8 mouse cellular contexts compared by ENCODE assay signal in genomic region chr9:44986242-44986781, GRCm38 (mm10). TPM values are rescaled to one million over a fixed set of nuclear protein-coding genes. Genes with fewer than 3 reads are reported as not detected.
DNase-seq lines count a peak whose midpoint lies in the region; ATAC-seq and TF ChIP-seq lines count a peak whose summit lies in the region.

No protein-coding gene starts in this region.

- no peak for ATAC-seq in hindbrain, embryonic 14.5 days (ENCODE audit: low FRiP score)

- peak; percentile 53 to 79; a peak in 2 of 4 replicates for TF ChIP-seq EP300 in MEL (IDR thresholded peaks at IDR 0.05; ENCODE audit: low read depth in 1 of 2, low read length in 2 of 2)

- peak overlapping the region; percentile 76 for H3K9ac ChIP-seq in MEL (ENCODE audit: control insufficient read depth, low read depth, low read length, poor library complexity, severe bottlenecking)
- H3K9ac ChIP-seq in hindbrain, embryonic 14.5 days, result no peak overlapping the region

- no peaks in the 10 kb centered on the region for H3K9me3 ChIP-seq in MEL (replicated peaks; ENCODE audit: insufficient read depth, low read length)
- H3K9me3 ChIP-seq in hindbrain, embryonic 14.5 days (ENCODE audit: control insufficient read depth, low read length), result no peaks in the 10 kb centered on the region

- DNase-seq in 416B (ENCODE audit: low read depth) (peak; percentile 99), MEL (ENCODE audit: low read depth, low spot score) (peak; percentile 95)
- peak; percentile 18 to 19 for DNase-seq in heart, postnatal 10 days
- DNase-seq in hindbrain, embryonic 14.5 days (ENCODE audit: low spot score), result no peak
- no peak for DNase-seq in ovary, postnatal 36 days (ENCODE audit: low spot score)
- DNase-seq in gastrocnemius, adult 18-20 months (ENCODE audit: low spot score), result no peak
- no peak for DNase-seq in layer of hippocampus, adult 2 months (ENCODE audit: low spot score in 2 of 2)

- WGBS in macrophage (ENCODE audit: missing documents), result under 1% methylated on average over 13 of the region's 14 CpGs
- WGBS in hindbrain, embryonic 14.5 days, result 61% methylated on average over 14 of the region's 14 CpGs

- no peak for TF ChIP-seq CTCF in MEL (IDR thresholded peaks at IDR 0.05 in 2 of 3, conservative IDR thresholded peaks at IDR 0.05 in 1 of 3; ENCODE audit: control insufficient read depth in 1 of 3, insufficient read depth in 1 of 3, low read depth in 2 of 3, low read length in 3 of 3, poor library complexity in 1 of 3, severe bottlenecking in 1 of 3)
- no peak for TF ChIP-seq CTCF in layer of hippocampus, adult 2 months (conservative IDR thresholded peaks at IDR 0.05)

- peak overlapping the region; percentile 57 to 64 for H3K4me3 ChIP-seq in MEL (ENCODE audit: control insufficient read depth in 1 of 2, insufficient read depth in 1 of 2, low read depth in 2 of 2, low read length in 2 of 2)
- H3K4me3 ChIP-seq in macrophage (ENCODE audit: inconsistent target), result peak overlapping the region; percentile 33
- no peak overlapping the region for H3K4me3 ChIP-seq in hindbrain, embryonic 14.5 days (replicated peaks; ENCODE audit: low read length)
- no peak overlapping the region for H3K4me3 ChIP-seq in layer of hippocampus, adult 2 months

- H3K79me2 ChIP-seq in MEL (ENCODE audit: control insufficient read depth, insufficient read depth, low read length, poor library complexity) (no peaks in the 10 kb centered on the region), macrophage (ENCODE audit: inconsistent target) (no peaks in the 10 kb centered on the region)

- peaks cover 13 to 33% of the 10 kb centered on the region in 2 experiments for H3K4me1 ChIP-seq in MEL (ENCODE audit: control insufficient read depth in 1 of 2, insufficient read depth in 2 of 2, low read length in 2 of 2)
- no peaks in the 10 kb centered on the region for H3K4me1 ChIP-seq in hindbrain, embryonic 14.5 days (replicated peaks; ENCODE audit: control insufficient read depth, insufficient read depth, low read length)

- H3K27ac ChIP-seq in MEL (ENCODE audit: control insufficient read depth, low read depth, low read length) (peak overlapping the region; percentile 97), macrophage (peak overlapping the region; percentile 69)
- H3K27ac ChIP-seq in hindbrain, embryonic 14.5 days, result no peak overlapping the region
- no peak overlapping the region for H3K27ac ChIP-seq in layer of hippocampus, adult 2 months

- H3K27me3 ChIP-seq in MEL (ENCODE audit: control insufficient read depth in 1 of 2, insufficient read depth in 2 of 2, low read length in 2 of 2), result no peaks in the 10 kb centered on the region
- H3K27me3 ChIP-seq in hindbrain, embryonic 14.5 days (ENCODE audit: control insufficient read depth, insufficient read depth, low read length), result no peaks in the 10 kb centered on the region

- H3K4me2 ChIP-seq in hindbrain, embryonic 14.5 days (replicated peaks), result no peak overlapping the region

- TF ChIP-seq RAD21 in MEL (IDR thresholded peaks at IDR 0.05; ENCODE audit: low read depth, low read length), result no peak

- TF ChIP-seq POLR2A in MEL (IDR thresholded peaks at IDR 0.05; ENCODE audit: control insufficient read depth in 1 of 2, insufficient read depth in 1 of 2, low read depth in 1 of 2, low read length in 2 of 2, poor library complexity in 1 of 2), result peak; percentile 43 to 65; a peak in 2 of 4 replicates

- H3K36me3 ChIP-seq in MEL (ENCODE audit: control insufficient read depth in 1 of 2, insufficient read depth in 2 of 2, low read length in 2 of 2), result peaks cover 0 to 27% of the 10 kb centered on the region in 2 experiments; a peak in 2 of 4 replicates
- no peaks in the 10 kb centered on the region for H3K36me3 ChIP-seq in macrophage (ENCODE audit: inconsistent target)
- H3K36me3 ChIP-seq in hindbrain, embryonic 14.5 days (replicated peaks; ENCODE audit: control insufficient read depth, insufficient read depth), result no peaks in the 10 kb centered on the region

- intact Hi-C loops in heart, postnatal 10 days (cut with DNase I), result no loop called here

TF ChIP-seq in MEL, 35 proteins besides CTCF, POLR2A, EP300 and RAD21 (continues in another document):
- TF ChIP-seq USF1 (IDR thresholded peaks at IDR 0.05; ENCODE audit: low read depth, low read length) (0 out of 2 replicates have a peak, but pooled peaks have one; percentile 16), POLR2AphosphoS2 (IDR thresholded peaks at IDR 0.05; ENCODE audit: low read length) (no peak), BHLHE40 (IDR thresholded peaks at IDR 0.05; ENCODE audit: borderline replicate concordance, low read depth, low read length) (0 out of 2 replicates have a peak, but pooled peaks have one; percentile 37), GABPA (IDR thresholded peaks at IDR 0.05; ENCODE audit: low read depth, low read length) (0 out of 2 replicates have a peak, but pooled peaks have one; percentile 33), HCFC1 (IDR thresholded peaks at IDR 0.05; ENCODE audit: low read depth, low read length) (peak; percentile 73), RCOR1 (IDR thresholded peaks at IDR 0.05; ENCODE audit: low read depth, low read length) (peak; percentile 73; the same call in 1 of the 2 replicates), ZMIZ1 (IDR thresholded peaks at IDR 0.05; ENCODE audit: low read depth, low read length) (0 out of 2 replicates have a peak, but pooled peaks have one; percentile 58), MAX (IDR thresholded peaks at IDR 0.05; ENCODE audit: low read length) (peak; percentile 76)

RNA-seq across cellular contexts. Expression of gene Cd3d, which starts 4.7 kb away (rescaled TPM):
- total RNA-seq in MEL (2012; rRNA removed), result 0.10 TPM in 1 of 2 replicates, not detected in the other
- polyA plus RNA-seq in MEL (2012; ENCODE audit: insufficient read depth in 1 of 2, insufficient read length in 2 of 2, low read depth in 1 of 2, low replicate concordance in 2 of 2, missing spikeins in 1 of 2) (not detected), macrophage (2018) (0.20 TPM in 1 of 3 replicates, not detected in the others)
- 1 to 10 TPM in 1 of 2 experiments, under 1 TPM in 1; 0.77 to 1.5 TPM for total RNA-seq in heart, postnatal 10 days (2021)
- not detected for total RNA-seq in macrophage (2018; cell fraction: chromatin; rRNA removed)
- under 1 TPM in 2 of 26 experiments, not detected in 24; 0.11 to 0.47 TPM for total RNA-seq in macrophage (2018; cell fraction: cytosol; rRNA removed)
- total RNA-seq in macrophage (2018; cell fraction: nucleus; rRNA removed), result under 1 TPM in 1 of 26 experiments, not detected in 25; 0.33 TPM
- not detected in 2 replicates for polyA plus RNA-seq in hindbrain, embryonic 14.5 days (2014; fragmentation: Nextera tagmentation; extraction: Ambion mirVana)
- not detected for total RNA-seq in gastrocnemius, adult 18-20 months (2021)
- total RNA-seq in layer of hippocampus, adult 2 months (2021), result not detected

RNA-seq across cellular contexts. Expression of gene Cd3g, which starts 6.1 kb away (rescaled TPM):
- total RNA-seq in MEL (2012; rRNA removed), result 0.35 and 0.42 TPM in 2 replicates
- under 1 TPM in 1 of 2 experiments, not detected in 1; 0.47 TPM for polyA plus RNA-seq in MEL (2012; ENCODE audit: insufficient read depth in 1 of 2, insufficient read length in 2 of 2, low read depth in 1 of 2, low replicate concordance in 2 of 2, missing spikeins in 1 of 2)
- total RNA-seq in heart, postnatal 10 days (2021), result 1 to 10 TPM; 1.2 to 1.3 TPM
- total RNA-seq in macrophage (2018; cell fraction: chromatin; rRNA removed), result not detected
- total RNA-seq in macrophage (2018; cell fraction: cytosol; rRNA removed), result under 1 TPM in 3 of 26 experiments, not detected in 23; 0.21 to 0.39 (median 0.26) TPM
- total RNA-seq in macrophage (2018; cell fraction: nucleus; rRNA removed), result under 1 TPM in 1 of 26 experiments, not detected in 25; 0.46 TPM
- 0.14 TPM in 1 of 3 replicates, not detected in the others for polyA plus RNA-seq in macrophage (2018)
- not detected in 2 replicates for polyA plus RNA-seq in hindbrain, embryonic 14.5 days (2014; fragmentation: Nextera tagmentation; extraction: Ambion mirVana)
- total RNA-seq in gastrocnemius, adult 18-20 months (2021), result not detected
- not detected for total RNA-seq in layer of hippocampus, adult 2 months (2021)

RNA-seq across cellular contexts. Expression of gene Ube4a, which starts 20.9 kb away (rescaled TPM):
- total RNA-seq in MEL (2012; rRNA removed), result 23.3 and 24.2 TPM in 2 replicates
- 10 to 100 TPM; 32.8 to 37.9 TPM for polyA plus RNA-seq in MEL (2012; ENCODE audit: insufficient read depth in 1 of 2, insufficient read length in 2 of 2, low read depth in 1 of 2, low replicate concordance in 2 of 2, missing spikeins in 1 of 2)
- total RNA-seq in heart, postnatal 10 days (2021), result 10 to 100 TPM; 41.1 to 45.1 TPM
- total RNA-seq in macrophage (2018; cell fraction: chromatin; rRNA removed), result 100 to 1,000 TPM in 18 of 26 experiments, 10 to 100 TPM in 8; 52.2 to 142 (median 108) TPM
- total RNA-seq in macrophage (2018; cell fraction: cytosol; rRNA removed), result 10 to 100 TPM; 33.2 to 55.2 (median 46.6) TPM
- total RNA-seq in macrophage (2018; cell fraction: nucleus; rRNA removed), result 100 to 1,000 TPM in 9 of 26 experiments, 10 to 100 TPM in 17; 41.0 to 137 (median 89.5) TPM
- 25.0 to 37.7 TPM (median 29.2 TPM) in 3 replicates for polyA plus RNA-seq in macrophage (2018)
- polyA plus RNA-seq in hindbrain, embryonic 14.5 days (2014; fragmentation: Nextera tagmentation; extraction: Ambion mirVana), result 46.0 and 50.2 TPM in 2 replicates
- total RNA-seq in gastrocnemius, adult 18-20 months (2021), result 10 to 100 TPM; 39.8 to 48.4 TPM
- total RNA-seq in layer of hippocampus, adult 2 months (2021), result 10 to 100 TPM; 73.0 to 75.2 TPM

RNA-seq across cellular contexts. Expression of gene Cd3e, which starts 23.1 kb away (rescaled TPM):
- not detected in 2 replicates for total RNA-seq in MEL (2012; rRNA removed)
- polyA plus RNA-seq in MEL (2012; ENCODE audit: insufficient read depth in 1 of 2, insufficient read length in 2 of 2, low read depth in 1 of 2, low replicate concordance in 2 of 2, missing spikeins in 1 of 2) (not detected), macrophage (2018) (0.25 TPM in 1 of 3 replicates, not detected in the others)
- total RNA-seq in heart, postnatal 10 days (2021), result 1 to 10 TPM; 2.0 to 2.4 TPM
- not detected for total RNA-seq in macrophage (2018; cell fraction: chromatin; rRNA removed)
- under 1 TPM in 2 of 26 experiments, not detected in 24; 0.27 to 0.29 TPM for total RNA-seq in macrophage (2018; cell fraction: cytosol; rRNA removed)
- not detected for total RNA-seq in macrophage (2018; cell fraction: nucleus; rRNA removed)
- 0.20 and 0.22 TPM in 2 replicates for polyA plus RNA-seq in hindbrain, embryonic 14.5 days (2014; fragmentation: Nextera tagmentation; extraction: Ambion mirVana)
- not detected for total RNA-seq in gastrocnemius, adult 18-20 months (2021)
- not detected for total RNA-seq in layer of hippocampus, adult 2 months (2021)

RNA-seq across cellular contexts. Expression of gene Mpzl2, which starts 53.3 kb away (rescaled TPM):
- 0.08 and 0.16 TPM in 2 replicates for total RNA-seq in MEL (2012; rRNA removed)
- polyA plus RNA-seq in MEL (2012; ENCODE audit: insufficient read depth in 1 of 2, insufficient read length in 2 of 2, low read depth in 1 of 2, low replicate concordance in 2 of 2, missing spikeins in 1 of 2) (under 1 TPM in 1 of 2 experiments, not detected in 1; 0.39 TPM), macrophage (2018) (not detected in 3 replicates)
- 1 to 10 TPM; 1.6 to 2.2 TPM for total RNA-seq in heart, postnatal 10 days (2021)
- not detected for total RNA-seq in macrophage (2018; cell fraction: chromatin; rRNA removed)
- under 1 TPM in 1 of 26 experiments, not detected in 25; 0.14 TPM for total RNA-seq in macrophage (2018; cell fraction: cytosol; rRNA removed)
- total RNA-seq in macrophage (2018; cell fraction: nucleus; rRNA removed), result not detected
- 0.44 and 0.90 TPM in 2 replicates for polyA plus RNA-seq in hindbrain, embryonic 14.5 days (2014; fragmentation: Nextera tagmentation; extraction: Ambion mirVana)
- under 1 TPM; 0.23 to 0.59 TPM for total RNA-seq in gastrocnemius, adult 18-20 months (2021)
- under 1 TPM; 0.54 to 0.90 TPM for total RNA-seq in layer of hippocampus, adult 2 months (2021)

Comparison
In these comparisons a context has a peak if more than half of its experiments do, and no peak if none do; other contexts are left out.
1. DNase-seq: peak in 416B (single experiment), MEL (single experiment) and heart, postnatal 10 days (2 of 2); none in hindbrain, embryonic 14.5 days (single experiment), ovary, postnatal 36 days (single experiment), gastrocnemius, adult 18-20 months (single experiment) and layer of hippocampus, adult 2 months (0 of 2).
2. H3K27ac ChIP-seq: peak in MEL (single experiment) and macrophage (single experiment); none in hindbrain, embryonic 14.5 days (single experiment) and layer of hippocampus, adult 2 months (single experiment).
3. H3K4me3 ChIP-seq: peak in MEL (2 of 2) and macrophage (single experiment); none in hindbrain, embryonic 14.5 days (single experiment) and layer of hippocampus, adult 2 months (single experiment).